Mouse (Mus musculus) spleen, postnatal 10 days (tissue): Measurements from ENCODE around the gene Cwh43.
"Not testable (repeated sequence)": the region's sequence is repeated elsewhere in the genome, so short reads cannot be mapped to it uniquely, and the experiment has no call there.

Experiments
- DNase-seq, 2 experiments: peaks; one replicate each; pipeline ENCODE4 v3.0.0; 2021 to 2022; ENCODE audit warnings: low spot score in 2 of 2

The Cwh43 gene

GRCm38 (mm10) chr5:73480700-73481099 is 74.8 kb downstream of the Cwh43 start, which contains the start of gene Dcun1d4:
Gene Dcun1d4, plus strand, starts transcription at chr5:73481000.
- no peak for DNase-seq

- no peak for DNase-seq
These were observed 75.5 kb downstream of the Cwh43 start for GRCm38 (mm10) chr5:73481401-73481800.

GRCm38 (mm10) chr5:73482381-73482780 is 76.5 kb downstream of the Cwh43 start:
- not testable (repeated sequence) for DNase-seq

- no peak for DNase-seq
These were observed 78.2 kb downstream of the Cwh43 start for GRCm38 (mm10) chr5:73484016-73484615.

- no peak for DNase-seq
These were observed 80.6 kb downstream of the Cwh43 start for GRCm38 (mm10) chr5:73486451-73486850.

- DNase-seq, result no peak
These were observed 84.0 kb downstream of the Cwh43 start for GRCm38 (mm10) chr5:73489915-73490314.

GRCm38 (mm10) chr5:73490596-73491073 is 84.8 kb downstream of the Cwh43 start:
- peak; percentile 93 to 98 for DNase-seq

GRCm38 (mm10) chr5:73491074-73491836 is 85.4 kb downstream of the Cwh43 start:
- no peak for DNase-seq

GRCm38 (mm10) chr5:73491837-73492720 is 86.2 kb downstream of the Cwh43 start:
- peak; percentile 40 to 79 for DNase-seq

GRCm38 (mm10) chr5:73497401-73497800 is 91.5 kb downstream of the Cwh43 start:
- DNase-seq, result no peak

GRCm38 (mm10) chr5:73498559-73498958 is 92.7 kb downstream of the Cwh43 start:
- DNase-seq, result no peak

GRCm38 (mm10) chr5:73500867-73501440 is 95.1 kb downstream of the Cwh43 start:
- no peak for DNase-seq

- no peak for DNase-seq
These were observed 96.5 kb downstream of the Cwh43 start for GRCm38 (mm10) chr5:73502422-73502821.
